Mouse (Mus musculus) limb, embryonic 14.5 days (tissue): ENCODE measurements at regions not wholly inside any gene's neighbourhood (a gene's known extent, or its start where the extent isn't known, plus 50 kb on each side); places are given as distances from the start of the nearest gene placed in this dataset.
"Not testable (repeated sequence)": the region's sequence is repeated elsewhere in the genome, so short reads cannot be mapped to it uniquely, and the experiment has no call there.

Experiments
- ATAC-seq: fragments of 200-750 bp; cut with Nextera tagmentation; 2 replicates; pipeline ENCODE4 v1.8.0; 2017; ENCODE audit warnings: low read depth, moderate number of reproducible peaks, moderate TSS enrichment; ENCODE audit not compliant: low FRiP score
- DNase-seq: peaks from one replicate; pipeline ENCODE4 v3.0.0-alpha.2; 2015; ENCODE audit warnings: low spot score
- H3K27ac ChIP-seq: fragments of 300-500 bp; sonication (generic); replicated peaks from 2 replicates; pipeline ENCODE4 v1.5.1; 2014; ENCODE audit warnings: low read depth, mild to moderate bottlenecking, low read length, moderate library complexity, mixed read lengths
- H3K27me3 ChIP-seq: fragments of 300-500 bp; sonication (generic); 2 replicates; pipeline ENCODE4 v1.6.1; 2014; ENCODE audit warnings: low read length, mixed read lengths; ENCODE audit not compliant: control insufficient read depth, insufficient read depth
- H3K36me3 ChIP-seq: fragments of 300-500 bp; sonication (generic); 2 replicates; pipeline ENCODE4 v1.6.1; 2014; ENCODE audit warnings: mild to moderate bottlenecking, low read length, moderate library complexity, mixed read lengths; ENCODE audit not compliant: control insufficient read depth, insufficient read depth
- H3K4me1 ChIP-seq: fragments of 300-500 bp; sonication (generic); 2 replicates; pipeline ENCODE4 v1.6.1; 2014; ENCODE audit warnings: antibody characterized with exemption, low read length, mixed read lengths; ENCODE audit not compliant: control insufficient read depth, insufficient read depth
- H3K4me2 ChIP-seq: fragments of 300-500 bp; sonication (generic); replicated peaks from 2 replicates; pipeline ENCODE4 v1.6.1; 2014; ENCODE audit warnings: low read depth, mild to moderate bottlenecking, low read length, moderate library complexity; ENCODE audit not compliant: severe bottlenecking
- H3K4me3 ChIP-seq: fragments of 300-500 bp; sonication (generic); replicated peaks from 2 replicates; pipeline ENCODE4 v1.5.1; 2014; ENCODE audit warnings: low read length
- H3K9ac ChIP-seq: fragments of 300-500 bp; sonication (generic); 2 replicates; pipeline ENCODE4 v1.6.1; 2014; ENCODE audit warnings: mild to moderate bottlenecking, low read depth, low read length, moderate library complexity; ENCODE audit not compliant: severe bottlenecking
- H3K9me3 ChIP-seq: fragments of 300-500 bp; sonication (generic); 2 replicates; pipeline ENCODE4 v1.6.1; 2016; ENCODE audit warnings: low read length; ENCODE audit not compliant: control insufficient read depth
- POLR2A ChIP-seq: fragments of 200-500 bp; IDR thresholded peaks from 2 replicates; pipeline ENCODE4 v1.8.0; 2012; ENCODE audit warnings: inconsistent platforms, mild to moderate bottlenecking, moderate library complexity, borderline replicate concordance; ENCODE audit not compliant: insufficient read depth, insufficient read length; ENCODE audit errors: extremely low read depth
- WGBS: fragments of 180-500 bp; shearing (Covaris S2); extraction: QIAGEN DNeasy Blood & Tissue Kit; methylation state at CpG from one replicate; pipeline ENCODE4 v1.1.7; 2014; 5-methylcytosine and 5-hydroxymethylcytosine counted together

DNA sequence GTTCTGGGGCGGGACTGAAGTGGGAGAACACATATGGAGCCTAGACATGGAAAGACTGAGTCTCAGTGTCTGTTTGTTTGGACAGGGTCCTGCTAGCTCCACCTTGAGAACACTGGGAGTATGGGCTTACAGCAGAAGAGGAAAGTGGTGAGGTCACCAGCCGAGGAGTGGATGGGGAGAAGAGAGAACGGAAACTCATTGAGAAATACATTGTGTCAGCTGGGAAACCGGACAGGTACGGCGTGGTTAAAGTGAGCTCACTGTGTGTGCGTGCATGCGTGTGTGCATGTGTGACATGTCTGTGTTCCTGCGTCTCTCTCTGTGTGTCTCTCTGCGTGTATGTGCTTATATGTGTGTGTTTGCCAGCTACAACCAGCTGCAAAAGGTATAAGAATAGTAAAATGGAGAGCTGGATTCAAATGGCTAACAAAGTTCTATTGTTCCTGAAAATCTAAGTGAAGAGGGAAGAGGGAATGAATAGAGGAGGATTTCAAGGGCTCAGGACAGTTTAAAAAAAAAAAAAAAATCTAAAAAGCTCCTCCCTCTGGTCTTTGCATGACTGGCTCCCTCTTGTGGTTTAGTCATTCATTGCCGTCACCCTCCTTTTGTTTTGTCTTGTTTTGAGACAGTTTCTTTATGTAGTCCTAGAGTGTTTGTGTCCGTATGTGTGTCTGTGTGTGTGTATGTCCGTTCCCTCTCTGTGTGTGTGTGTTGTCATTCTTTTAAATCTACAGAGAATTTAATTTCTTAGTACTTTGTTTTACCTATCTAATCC is 52.0 kb upstream of the Ak4 start:
- WGBS, result 70% methylated on average over 13 of the region's 13 CpGs
- Histone ChIP-seq H3K4me1 (no peaks in the 10 kb centered on the region), H3K9me3 (no peaks in the 10 kb centered on the region), H3K4me3 (no peak overlapping the region), H3K27ac (no peak overlapping the region), H3K9ac (no peak overlapping the region), H3K4me2 (no peak overlapping the region), H3K27me3 (no peaks in the 10 kb centered on the region), H3K36me3 (no peaks in the 10 kb centered on the region)
- ATAC-seq, result no peak
- TF ChIP-seq POLR2A, result no peak
- DNase-seq, result peak; percentile 52

DNA sequence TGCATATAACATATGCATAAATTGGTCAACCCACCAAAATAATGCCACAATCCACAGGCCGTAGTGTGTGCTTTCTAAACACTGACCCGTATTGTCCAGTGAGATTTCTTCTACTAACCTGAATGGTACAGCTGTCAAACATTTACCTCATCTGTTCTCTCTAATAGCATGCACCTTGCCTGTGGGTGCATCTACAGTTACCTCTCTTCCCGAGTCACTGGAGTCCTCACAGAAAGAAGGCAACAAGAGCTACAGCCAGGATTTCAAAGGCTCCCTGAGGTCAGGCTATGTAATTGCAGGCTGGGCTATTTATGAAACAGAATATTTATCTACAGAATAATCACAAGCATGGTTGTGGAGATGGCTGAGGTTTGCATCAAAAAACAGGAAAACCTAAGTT is 53.8 kb upstream of the Ak4 start:
- no peak overlapping the region for H3K9ac ChIP-seq
- no peaks in the 10 kb centered on the region for H3K9me3 ChIP-seq
- TF ChIP-seq POLR2A, result no peak
- no peaks in the 10 kb centered on the region for H3K27me3 ChIP-seq
- 81% methylated on average over 3 of the region's 3 CpGs for WGBS
- H3K27ac ChIP-seq, result no peak overlapping the region
- H3K4me1 ChIP-seq, result no peaks in the 10 kb centered on the region
- no peaks in the 10 kb centered on the region for H3K36me3 ChIP-seq
- DNase-seq (no peak), ATAC-seq (no peak)
- no peak overlapping the region for H3K4me2 ChIP-seq
- H3K4me3 ChIP-seq, result no peak overlapping the region

DNA sequence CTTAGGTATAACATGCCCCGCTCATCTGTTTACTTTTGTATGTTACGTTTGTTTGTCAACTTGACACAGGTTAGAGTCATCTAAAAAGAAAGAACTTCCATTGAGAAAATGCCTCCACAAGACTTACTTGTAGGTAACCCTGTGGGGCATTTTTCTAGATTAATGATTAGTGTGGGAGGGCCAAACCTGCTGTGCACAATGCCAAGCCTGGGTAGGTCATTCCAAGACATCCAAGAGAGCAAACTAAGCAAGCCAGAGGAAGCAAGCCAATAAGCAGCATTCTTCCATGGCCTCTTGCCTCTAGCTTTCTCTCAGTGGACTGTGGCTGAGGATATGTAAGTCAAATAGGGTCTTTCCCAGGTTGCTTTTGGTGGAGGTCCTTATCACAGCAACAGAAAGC is 54.4 kb upstream of the Ak4 start:
- Histone ChIP-seq H3K27me3 (no peaks in the 10 kb centered on the region), H3K4me1 (no peaks in the 10 kb centered on the region), H3K27ac (no peak overlapping the region), H3K9me3 (no peaks in the 10 kb centered on the region), H3K36me3 (no peaks in the 10 kb centered on the region), H3K4me2 (no peak overlapping the region), H3K4me3 (no peak overlapping the region), H3K9ac (no peak overlapping the region)
- TF ChIP-seq POLR2A, result no peak
- 94% methylated on average over 2 of the region's 2 CpGs for WGBS
- DNase-seq, result no peak
- ATAC-seq, result no peak

DNA sequence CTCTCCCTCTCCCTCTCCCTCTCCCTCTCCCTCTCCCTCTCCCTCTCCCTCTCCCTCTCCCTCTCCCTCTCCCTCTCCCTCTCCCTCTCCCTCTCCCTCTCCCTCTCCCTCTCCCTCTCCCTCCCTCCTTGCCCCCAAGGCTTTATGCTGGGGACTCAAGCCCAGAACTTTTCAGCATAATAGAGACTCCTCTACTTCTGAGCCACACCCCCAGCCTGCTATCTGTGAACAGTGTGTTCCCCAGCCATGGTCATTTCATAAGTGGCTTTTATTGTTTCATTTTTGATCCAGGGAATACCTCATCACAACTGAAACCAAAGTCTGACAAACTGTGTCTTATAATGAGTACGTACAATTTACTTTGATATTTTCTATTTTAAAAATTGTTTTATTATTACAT is 55.8 kb upstream of the Ak4 start:
- H3K9me3 ChIP-seq, H3K9ac ChIP-seq, DNase-seq, H3K36me3 ChIP-seq, H3K27ac ChIP-seq, H3K4me3 ChIP-seq, ATAC-seq, H3K27me3 ChIP-seq, H3K4me1 ChIP-seq, H3K4me2 ChIP-seq: not testable (repeated sequence)
- 86% methylated on average over 1 of the region's 1 CpGs for WGBS

DNA sequence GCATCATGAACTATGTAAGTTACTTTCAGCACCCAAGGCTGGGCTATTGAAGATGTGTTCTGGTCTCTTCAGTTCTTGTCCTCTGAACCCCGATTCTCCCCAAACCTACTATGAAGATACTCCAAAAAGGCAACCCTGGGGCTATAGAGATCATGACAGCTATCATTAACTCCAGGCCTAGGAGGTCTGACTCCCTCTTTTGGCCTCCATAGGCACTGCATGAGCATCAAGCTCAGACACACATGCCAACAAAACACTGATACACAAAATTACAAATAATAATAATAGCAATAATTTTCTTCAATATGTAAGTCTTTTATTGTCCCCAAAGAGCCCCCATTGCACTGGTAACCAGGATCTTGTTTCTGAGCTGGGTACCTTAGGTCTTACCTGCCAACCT is 57.3 kb upstream of the Ak4 start:
- no peak for TF ChIP-seq POLR2A
- 85% methylated on average over 1 of the region's 1 CpGs for WGBS
- H3K27me3 ChIP-seq, result no peaks in the 10 kb centered on the region
- no peak overlapping the region for H3K4me2 ChIP-seq
- H3K4me3 ChIP-seq, result no peak overlapping the region
- H3K4me1 ChIP-seq, result peaks cover 8% of the 10 kb centered on the region; the same call in 1 of the 2 replicates
- no peak for ATAC-seq
- no peak overlapping the region for H3K27ac ChIP-seq
- DNase-seq, result no peak
- H3K36me3 ChIP-seq, result no peaks in the 10 kb centered on the region
- no peak overlapping the region for H3K9ac ChIP-seq
- H3K9me3 ChIP-seq, result no peaks in the 10 kb centered on the region

DNA sequence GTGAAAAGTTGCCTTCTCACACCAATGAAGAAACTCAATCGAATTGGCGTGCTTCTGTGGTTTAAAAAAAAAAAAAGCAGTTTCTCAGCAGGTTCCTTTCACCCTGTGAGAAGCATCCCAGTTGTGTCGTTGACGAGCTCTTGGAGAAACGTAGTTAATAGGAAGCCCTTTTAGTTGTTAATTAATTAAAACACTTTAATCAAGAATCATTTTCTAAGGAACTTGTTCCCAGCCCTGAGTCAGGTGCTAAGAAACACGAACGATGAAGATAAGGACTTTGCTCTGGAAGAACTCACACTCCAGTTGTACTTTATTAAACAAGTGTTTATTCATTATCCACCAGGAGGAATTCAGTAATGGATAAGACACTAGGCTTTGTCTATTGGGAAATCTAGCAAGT is 58.8 kb upstream of the Ak4 start:
- no peaks in the 10 kb centered on the region for H3K36me3 ChIP-seq
- H3K4me3 ChIP-seq, result no peak overlapping the region
- no peaks in the 10 kb centered on the region for H3K9me3 ChIP-seq
- no peak overlapping the region for H3K4me2 ChIP-seq
- H3K27ac ChIP-seq, result no peak overlapping the region
- TF ChIP-seq POLR2A, result no peak
- no peaks in the 10 kb centered on the region for H3K27me3 ChIP-seq
- H3K9ac ChIP-seq, result no peak overlapping the region
- 79% methylated on average over 7 of the region's 7 CpGs for WGBS
- ATAC-seq, result no peak
- no peak for DNase-seq
- peaks cover 9% of the 10 kb centered on the region for H3K4me1 ChIP-seq
